Mouse (Mus musculus) embryonic fibroblast, embryonic 13.5 days (primary cell): ENCODE data around the gene Prdm8.

Experiments
- CTCF ChIP-seq: IDR thresholded peaks from 2 replicates; pipeline ENCODE4 v1.5.1; 2011; ENCODE audit warnings: mild to moderate bottlenecking, control low read depth, low read length, moderate library complexity, borderline replicate concordance; ENCODE audit not compliant: insufficient read depth
- POLR2A ChIP-seq: IDR thresholded peaks from 2 replicates; pipeline ENCODE4 v1.6.1; 2011; ENCODE audit warnings: low read depth, mild to moderate bottlenecking, control low read depth, low read length, moderate library complexity

GRCm38 (mm10) chr5:98169376-98170351 is 2.7 kb downstream of the Prdm8 start:
- no peak for TF ChIP-seq POLR2A
- TF ChIP-seq CTCF = no peak
